Mouse (Mus musculus): ENCODE data around the gene Samd4b. TPM values are rescaled to one million over a fixed set of nuclear protein-coding genes. Genes with fewer than 3 reads are reported as not detected.
"Not testable (repeated sequence)": the region's sequence is repeated elsewhere in the genome, so short reads cannot be mapped to it uniquely, and the experiment has no call there.

Gene Samd4b
- polyA plus RNA-seq, 1 experiment from 2014 or later: 33.3 TPM

GRCm38 (mm10) chr7:28603788-28604187, 5.8 kb upstream of the Samd4b start:
- ATAC-seq (ENCODE audit: insufficient number of reproducible peaks, insufficient read depth, low FRiP score, low TSS enrichment, low read depth); H3K4me2 ChIP-seq; H3K36me3 ChIP-seq; H3K9me3 ChIP-seq; H3K27ac ChIP-seq; H3K4me1 ChIP-seq; H3K9ac ChIP-seq; H3K4me3 ChIP-seq; H3K27me3 ChIP-seq: not testable (repeated sequence)
- 80% methylated on average over 2 of the region's 2 CpGs for WGBS

GRCm38 (mm10) chr7:28603136-28603535, 5.2 kb upstream of the Samd4b start:
- H3K4me3 ChIP-seq: no peak overlapping the region
- 77% methylated on average over 5 of the region's 5 CpGs for WGBS
- H3K9ac ChIP-seq: no peak overlapping the region
- H3K9me3 ChIP-seq: no peaks in the 10 kb centered on the region
- H3K27me3 ChIP-seq: no peaks in the 10 kb centered on the region
- H3K4me2 ChIP-seq: no peak overlapping the region
- ATAC-seq (ENCODE audit: insufficient number of reproducible peaks, insufficient read depth, low FRiP score, low TSS enrichment, low read depth): no peak
- no peaks in the 10 kb centered on the region for H3K4me1 ChIP-seq
- H3K27ac ChIP-seq: no peak overlapping the region
- no peaks in the 10 kb centered on the region for H3K36me3 ChIP-seq

GRCm38 (mm10) chr7:28601668-28602067, 3.7 kb upstream of the Samd4b start:
- H3K9ac ChIP-seq: no peak overlapping the region
- ATAC-seq (ENCODE audit: insufficient number of reproducible peaks, insufficient read depth, low FRiP score, low TSS enrichment, low read depth): no peak
- WGBS: 25% methylated on average over 7 of the region's 7 CpGs

GRCm38 (mm10) chr7:28601029-28601428, 3.1 kb upstream of the Samd4b start:
- H3K9me3 ChIP-seq: no peaks in the 10 kb centered on the region
- H3K9ac ChIP-seq: no peak overlapping the region
- no peaks in the 10 kb centered on the region for H3K36me3 ChIP-seq
- peaks cover 15% of the 10 kb centered on the region for H3K4me1 ChIP-seq
- H3K27ac ChIP-seq: no peak overlapping the region
- ATAC-seq (ENCODE audit: insufficient number of reproducible peaks, insufficient read depth, low FRiP score, low TSS enrichment, low read depth): no peak
- H3K27me3 ChIP-seq: no peaks in the 10 kb centered on the region
- H3K4me3 ChIP-seq: no peak overlapping the region
- WGBS: 11% methylated on average over 11 of the region's 11 CpGs
- H3K4me2 ChIP-seq: no peak overlapping the region

More at GRCm38 (mm10) chr7:28601668-28602067, 3.7 kb upstream of the Samd4b start:
- H3K27ac ChIP-seq: no peak overlapping the region
- H3K4me1 ChIP-seq: peaks cover 9% of the 10 kb centered on the region
- H3K27me3 ChIP-seq: no peaks in the 10 kb centered on the region
- H3K4me3 ChIP-seq: no peak overlapping the region
- no peaks in the 10 kb centered on the region for H3K36me3 ChIP-seq
- no peak overlapping the region for H3K4me2 ChIP-seq
- no peaks in the 10 kb centered on the region for H3K9me3 ChIP-seq

GRCm38 (mm10) chr7:28598951-28599350, 1.0 kb upstream of the Samd4b start:
- Histone ChIP-seq H3K9ac (0 out of 2 replicates have a peak overlapping the region, but pooled peaks have one; percentile 4), H3K27me3 (no peaks in the 10 kb centered on the region), H3K9me3 (no peaks in the 10 kb centered on the region), H3K27ac (no peak overlapping the region), H3K4me3 (no peak overlapping the region), H3K4me1 (peaks cover 36% of the 10 kb centered on the region), H3K4me2 (peak overlapping the region; percentile 81; the same call in 1 of the 2 replicates), H3K36me3 (peaks cover 6% of the 10 kb centered on the region; the same call in 1 of the 2 replicates)
- 61% methylated on average over 2 of the region's 2 CpGs for WGBS
- no peak for ATAC-seq (ENCODE audit: insufficient number of reproducible peaks, insufficient read depth, low FRiP score, low TSS enrichment, low read depth)

GRCm38 (mm10) chr7:28597277-28597570, 720 bp downstream of the Samd4b start:
- Histone ChIP-seq H3K9me3 (no peaks in the 10 kb centered on the region), H3K4me1 (peaks cover 53% of the 10 kb centered on the region), H3K36me3 (peaks cover 6% of the 10 kb centered on the region; the same call in 1 of the 2 replicates), H3K9ac (peak overlapping the region; percentile 77), H3K4me3 (peak overlapping the region; percentile 61), H3K27me3 (no peaks in the 10 kb centered on the region), H3K27ac (peak overlapping the region; percentile 91), H3K4me2 (peak overlapping the region; percentile 81)
- 5% methylated on average over 9 of the region's 9 CpGs for WGBS
- ATAC-seq (ENCODE audit: insufficient number of reproducible peaks, insufficient read depth, low FRiP score, low TSS enrichment, low read depth): no peak

- H3K9ac ChIP-seq: peak overlapping the region; percentile 77
- peaks cover 6% of the 10 kb centered on the region; the same call in 1 of the 2 replicates for H3K36me3 ChIP-seq
- H3K9me3 ChIP-seq: no peaks in the 10 kb centered on the region
- H3K4me2 ChIP-seq: peak overlapping the region; percentile 81
- ATAC-seq (ENCODE audit: insufficient number of reproducible peaks, insufficient read depth, low FRiP score, low TSS enrichment, low read depth): 0 out of 2 replicates have a peak, but pooled peaks have one; percentile 11
- peak overlapping the region; percentile 91 for H3K27ac ChIP-seq
- 44% methylated on average over 20 of the region's 20 CpGs for WGBS
- peaks cover 59% of the 10 kb centered on the region for H3K4me1 ChIP-seq
- no peaks in the 10 kb centered on the region for H3K27me3 ChIP-seq
- peak overlapping the region; percentile 61 for H3K4me3 ChIP-seq
Measured at GRCm38 (mm10) chr7:28596436-28597276, 1.3 kb downstream of the Samd4b start.

- Histone ChIP-seq H3K9ac (0 out of 2 replicates have a peak overlapping the region, but pooled peaks have one; percentile 77), H3K9me3 (no peaks in the 10 kb centered on the region), H3K27ac (0 out of 2 replicates have a peak overlapping the region, but pooled peaks have one; percentile 91), H3K4me1 (peaks cover 61% of the 10 kb centered on the region), H3K4me3 (peak overlapping the region; percentile 61; the same call in 1 of the 2 replicates), H3K27me3 (no peaks in the 10 kb centered on the region), H3K4me2 (peak overlapping the region; percentile 81), H3K36me3 (peaks cover 6% of the 10 kb centered on the region; the same call in 1 of the 2 replicates)
- ATAC-seq (ENCODE audit: insufficient number of reproducible peaks, insufficient read depth, low FRiP score, low TSS enrichment, low read depth): no peak
- WGBS: 72% methylated on average over 8 of the region's 8 CpGs
Measured at GRCm38 (mm10) chr7:28595751-28596435, 2.1 kb downstream of the Samd4b start.

- 47% methylated on average over 14 of the region's 14 CpGs for WGBS
- 0 out of 2 replicates have a peak overlapping the region, but pooled peaks have one; percentile 27 for H3K9ac ChIP-seq
- H3K27me3 ChIP-seq: no peaks in the 10 kb centered on the region
- H3K36me3 ChIP-seq: peaks cover 6% of the 10 kb centered on the region; the same call in 1 of the 2 replicates
- no peak for ATAC-seq (ENCODE audit: insufficient number of reproducible peaks, insufficient read depth, low FRiP score, low TSS enrichment, low read depth)
- no peak overlapping the region for H3K4me2 ChIP-seq
- no peaks in the 10 kb centered on the region for H3K9me3 ChIP-seq
- no peak overlapping the region for H3K4me3 ChIP-seq
- peaks cover 76% of the 10 kb centered on the region for H3K4me1 ChIP-seq
- H3K27ac ChIP-seq: no peak overlapping the region
Measured at GRCm38 (mm10) chr7:28593206-28594111, 4.5 kb downstream of the Samd4b start.

- ATAC-seq (ENCODE audit: insufficient number of reproducible peaks, insufficient read depth, low FRiP score, low TSS enrichment, low read depth): no peak
- 48% methylated on average over 1 of the region's 1 CpGs for WGBS
- peaks cover 86% of the 10 kb centered on the region for H3K4me1 ChIP-seq
- H3K27me3 ChIP-seq: no peaks in the 10 kb centered on the region
- H3K4me3 ChIP-seq: no peak overlapping the region
- H3K9ac ChIP-seq: no peak overlapping the region
- no peaks in the 10 kb centered on the region for H3K9me3 ChIP-seq
- H3K27ac ChIP-seq: no peak overlapping the region
- H3K36me3 ChIP-seq: peaks cover 6% of the 10 kb centered on the region; the same call in 1 of the 2 replicates
- H3K4me2 ChIP-seq: no peak overlapping the region
Measured at GRCm38 (mm10) chr7:28591862-28592261, 6.1 kb downstream of the Samd4b start.

- no peak for ATAC-seq (ENCODE audit: insufficient number of reproducible peaks, insufficient read depth, low FRiP score, low TSS enrichment, low read depth)
- peak overlapping the region; percentile 58 for H3K9ac ChIP-seq
- no peaks in the 10 kb centered on the region for H3K36me3 ChIP-seq
- no peak overlapping the region for H3K4me3 ChIP-seq
- no peaks in the 10 kb centered on the region for H3K9me3 ChIP-seq
- H3K27ac ChIP-seq: peak overlapping the region; percentile 69
- no peak overlapping the region for H3K4me2 ChIP-seq
- H3K27me3 ChIP-seq: no peaks in the 10 kb centered on the region
- peaks cover 81% of the 10 kb centered on the region for H3K4me1 ChIP-seq
Measured at GRCm38 (mm10) chr7:28587644-28588043, 10.3 kb downstream of the Samd4b start.
